Mouse (Mus musculus): ENCODE results near the gene Atp6v0a1. TPM values are rescaled to one million over a fixed set of nuclear protein-coding genes. Genes with fewer than 3 reads are reported as not detected.

The Atp6v0a1 gene
- total RNA-seq, 1 experiment from 2014 or later: 91.3 TPM

GRCm38 (mm10) chr11:101061049-101061448, 51.8 kb downstream of the Atp6v0a1 start:
- no peak for DNase-seq

- peak; percentile 58 for DNase-seq
These were observed 53.1 kb downstream of the Atp6v0a1 start for GRCm38 (mm10) chr11:101062165-101062884.

DNA sequence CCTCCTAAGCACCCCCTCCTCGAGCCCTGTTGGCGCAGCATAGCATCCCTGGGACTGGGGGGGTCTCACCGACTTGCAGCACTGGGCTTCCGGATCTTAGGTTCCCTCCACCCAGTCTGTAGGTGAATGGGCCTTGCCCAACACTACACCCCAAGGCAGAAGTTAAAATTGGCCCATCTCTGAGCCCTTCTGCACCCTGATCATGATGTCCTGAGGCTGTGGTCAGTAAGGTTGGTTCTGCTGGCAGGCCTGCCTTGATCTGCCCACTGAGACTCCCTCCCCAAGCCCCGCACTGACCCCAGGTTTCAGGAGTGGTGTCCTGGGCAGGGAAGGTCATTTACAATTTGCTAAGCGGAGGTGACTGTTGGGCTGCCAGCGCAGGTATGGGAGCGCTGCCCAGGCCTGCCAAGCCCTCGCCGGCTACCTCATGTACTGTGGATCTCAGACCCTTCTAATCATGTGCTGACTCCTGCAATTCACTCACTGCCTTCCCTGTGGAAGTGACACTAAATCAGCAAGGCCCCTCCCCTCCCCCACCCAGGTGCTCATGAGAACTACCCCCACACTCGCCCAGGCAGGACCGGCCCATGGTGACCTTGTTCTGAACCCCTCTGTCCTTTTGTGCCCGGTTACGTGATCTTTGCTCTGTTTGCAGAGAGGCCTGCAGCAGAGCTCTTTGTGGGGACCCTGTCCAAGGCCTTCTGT, 53.9 kb downstream of the Atp6v0a1 start:
- DNase-seq: no peak

DNA sequence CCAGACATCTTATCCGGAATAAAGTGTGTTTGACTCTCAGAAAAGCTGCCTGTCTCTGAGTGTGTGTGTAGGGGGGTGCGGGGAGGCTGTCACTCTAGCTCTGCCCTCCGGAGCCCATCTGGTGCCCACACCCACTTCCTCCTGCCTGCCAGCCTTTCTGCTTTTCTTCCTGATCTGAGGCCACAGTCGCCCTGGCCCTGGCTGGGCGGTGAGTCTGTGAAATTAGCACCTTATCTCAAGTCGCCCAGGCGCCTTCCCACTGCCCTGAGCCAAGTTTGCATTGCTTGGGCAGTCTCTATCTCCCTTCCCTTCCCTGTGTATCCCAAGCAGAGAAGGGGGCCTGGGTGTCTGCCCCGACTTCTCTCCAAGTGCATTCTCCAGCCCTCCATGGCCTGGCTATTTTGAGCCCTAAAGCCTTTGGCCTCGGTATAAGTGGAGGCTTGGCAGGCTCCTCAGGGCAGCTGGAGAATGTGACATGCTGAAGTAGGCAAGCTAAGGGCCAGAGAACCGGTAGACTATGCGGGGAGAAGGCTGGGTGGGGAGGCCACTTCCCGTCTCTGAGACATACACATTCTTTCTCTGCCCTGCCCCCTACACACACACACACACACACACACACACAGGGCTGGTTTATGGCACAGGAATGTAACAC, 54.5 kb downstream of the Atp6v0a1 start:
- peak; percentile 74 for DNase-seq

- no peak for DNase-seq
These were observed 55.2 kb downstream of the Atp6v0a1 start for GRCm38 (mm10) chr11:101064462-101064861.

- DNase-seq: peak; percentile 60
These were observed 55.8 kb downstream of the Atp6v0a1 start for GRCm38 (mm10) chr11:101065002-101065401.

DNA sequence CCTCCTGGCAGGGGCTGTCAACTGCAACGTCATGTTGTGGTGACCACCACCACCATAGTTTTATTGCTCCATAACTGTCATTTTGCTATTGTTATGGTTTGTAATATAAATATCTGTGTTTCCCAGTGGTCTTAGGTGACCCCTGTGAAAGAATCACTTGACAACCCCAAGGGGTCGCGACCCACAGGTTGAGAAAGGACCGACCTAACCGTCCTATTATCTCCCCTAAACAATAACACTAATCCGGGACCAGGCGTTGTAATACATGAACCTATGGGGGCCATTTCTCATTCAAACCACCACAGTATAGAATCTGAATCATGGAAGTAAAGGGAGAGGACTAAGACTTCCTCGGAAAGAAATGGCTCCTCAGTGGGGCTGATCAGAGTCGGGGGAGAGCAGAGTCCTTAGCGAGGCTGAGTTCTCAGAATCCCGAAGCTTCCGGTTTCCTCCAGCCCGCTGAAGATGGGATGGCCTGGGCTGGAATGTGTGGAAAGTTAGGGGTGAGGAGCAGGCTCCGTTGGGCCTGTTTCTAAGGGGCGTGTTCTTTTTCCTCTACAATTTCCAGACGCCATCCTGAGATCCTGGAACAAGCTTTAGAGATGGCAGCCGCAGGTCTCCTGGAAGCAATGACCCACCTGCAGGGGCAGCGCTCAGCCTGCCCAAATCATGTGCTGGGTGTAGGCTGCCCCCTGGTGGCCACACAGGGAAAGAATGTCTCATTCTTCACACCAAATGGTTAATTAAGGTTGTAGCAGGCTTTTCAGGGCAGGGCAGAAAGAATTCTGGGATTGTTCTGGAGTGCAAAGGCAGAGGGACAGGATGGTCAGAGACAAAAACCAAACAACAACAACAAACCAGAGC, 57.5 kb downstream of the Atp6v0a1 start:
- DNase-seq: peak; percentile 93

- DNase-seq: peak; percentile 99
These were observed 60.3 kb downstream of the Atp6v0a1 start, which contains the start of gene Naglu for GRCm38 (mm10) chr11:101069391-101070188. TSS of gene Naglu (plus strand) at chr11:101070012.

- no peak for DNase-seq
These were observed 60.9 kb downstream of the Atp6v0a1 start for GRCm38 (mm10) chr11:101070189-101070527.

DNA sequence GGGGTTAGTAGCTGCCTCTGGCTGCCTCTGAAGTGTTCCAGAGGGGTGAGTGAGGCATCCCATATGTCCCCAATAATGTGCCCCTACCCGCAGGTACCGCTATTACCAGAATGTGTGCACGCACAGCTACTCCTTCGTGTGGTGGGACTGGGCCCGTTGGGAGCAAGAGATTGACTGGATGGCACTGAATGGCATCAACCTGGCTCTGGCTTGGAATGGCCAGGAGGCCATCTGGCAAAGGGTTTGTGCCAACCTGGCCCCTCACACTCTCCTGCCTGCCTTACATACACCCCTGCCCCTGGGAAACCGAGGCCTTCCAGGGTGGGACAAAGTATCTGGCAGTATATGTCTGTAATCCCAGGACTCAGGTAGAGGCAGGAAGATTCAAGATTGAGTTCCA, 61.7 kb downstream of the Atp6v0a1 start:
- no peak for DNase-seq

GRCm38 (mm10) chr11:101071810-101072428, 62.7 kb downstream of the Atp6v0a1 start:
- DNase-seq: no peak

GRCm38 (mm10) chr11:101078121-101078520, 68.9 kb downstream of the Atp6v0a1 start, which contains the start of gene Hsd17b1:
TSS of gene Hsd17b1 (plus strand) at chr11:101078411.
- no peak for DNase-seq

- DNase-seq: no peak
These were observed 70.5 kb downstream of the Atp6v0a1 start for GRCm38 (mm10) chr11:101079746-101080145.

- DNase-seq: no peak
These were observed 71.2 kb downstream of the Atp6v0a1 start for GRCm38 (mm10) chr11:101080421-101080820.

- no peak for DNase-seq
These were observed 72.4 kb downstream of the Atp6v0a1 start for GRCm38 (mm10) chr11:101081659-101082058.

GRCm38 (mm10) chr11:101082208-101083082, 73.2 kb downstream of the Atp6v0a1 start, which contains the start of gene Coasy:
TSS of gene Coasy (plus strand) at chr11:101082565.
- peak; percentile 92 for DNase-seq

DNA sequence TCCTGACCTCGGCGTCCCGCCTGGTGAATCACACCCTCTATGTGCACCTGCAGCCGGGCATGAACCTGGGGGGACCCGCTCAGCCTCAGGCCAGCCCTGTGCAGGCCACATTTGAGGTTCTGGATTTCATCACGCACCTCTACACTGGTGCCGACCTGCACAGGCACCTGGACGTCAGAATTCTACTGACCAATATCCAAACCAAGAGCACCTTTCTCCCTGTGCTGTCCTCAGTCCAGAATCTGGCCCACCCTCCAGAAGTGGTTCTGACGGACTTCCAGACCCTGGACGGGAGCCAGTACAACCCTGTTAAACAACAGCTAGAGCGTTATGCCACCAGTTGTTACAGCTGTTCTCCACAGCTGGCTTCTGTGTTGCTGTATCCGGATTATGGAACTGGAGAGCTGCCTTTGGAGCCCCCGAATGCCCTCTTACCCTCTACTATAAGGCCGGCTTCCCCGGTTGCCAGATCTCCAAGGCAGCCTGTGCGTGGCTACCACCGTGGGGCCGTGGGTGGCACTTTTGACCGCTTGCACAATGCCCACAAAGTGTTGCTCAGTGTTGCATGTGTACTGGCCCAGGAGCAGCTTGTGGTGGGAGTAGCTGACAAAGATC, 73.9 kb downstream of the Atp6v0a1 start:
- DNase-seq: peak; percentile 55

- DNase-seq: no peak
These were observed 75.0 kb downstream of the Atp6v0a1 start for GRCm38 (mm10) chr11:101084246-101084645.

GRCm38 (mm10) chr11:101084811-101085210, 75.6 kb downstream of the Atp6v0a1 start:
- DNase-seq: no peak
